Mouse (Mus musculus): Measurements from ENCODE around the gene Olfr288. TPM values are rescaled to one million over a fixed set of nuclear protein-coding genes. Genes with fewer than 3 reads are reported as not detected.

Olfr288 gene
- total RNA-seq (2021): not detected in 2 replicates
- long read RNA-seq: 0 reads

GRCm38 (mm10) chr15:98195442-98195841 is at the start of gene Olfr288:
Gene Olfr288, minus strand, starts transcription at chr15:98195542.
- no peak for DNase-seq

- no peak for DNase-seq
Measured at GRCm38 (mm10) chr15:98235442-98235841, 40.1 kb upstream of the Olfr288 start.

- no peak for DNase-seq
Measured at GRCm38 (mm10) chr15:98234350-98234749, 39.0 kb upstream of the Olfr288 start, which contains the start of gene Olfr286. Gene Olfr286, minus strand, starts transcription at chr15:98234450.

GRCm38 (mm10) chr15:98226096-98226495 is 30.8 kb upstream of the Olfr288 start:
- no peak for DNase-seq

- no peak for DNase-seq
Measured at GRCm38 (mm10) chr15:98225610-98226009, 30.3 kb upstream of the Olfr288 start.

GRCm38 (mm10) chr15:98222377-98222776 is 27.0 kb upstream of the Olfr288 start:
- DNase-seq: no peak

GRCm38 (mm10) chr15:98220877-98221276 is 25.5 kb upstream of the Olfr288 start, which contains the start of the genes Gm44579 and Olfr287:
Gene Gm44579, minus strand, starts transcription at chr15:98220977.
Gene Olfr287, minus strand, starts transcription at chr15:98221056.
- DNase-seq: no peak

GRCm38 (mm10) chr15:98214130-98214529 is 18.8 kb upstream of the Olfr288 start:
- no peak for DNase-seq

GRCm38 (mm10) chr15:98213336-98213870 is 18.1 kb upstream of the Olfr288 start:
- DNase-seq: no peak

- DNase-seq: no peak
Measured at GRCm38 (mm10) chr15:98209676-98210075, 14.3 kb upstream of the Olfr288 start.

- no peak for DNase-seq
Measured at GRCm38 (mm10) chr15:98184456-98184855, 10.9 kb downstream of the Olfr288 start.

GRCm38 (mm10) chr15:98181856-98182570 is 13.3 kb downstream of the Olfr288 start:
- no peak for DNase-seq

- DNase-seq: peak; percentile 91
Measured at GRCm38 (mm10) chr15:98181132-98181711, 14.1 kb downstream of the Olfr288 start.

- no peak for DNase-seq
Measured at GRCm38 (mm10) chr15:98180567-98181131, 14.7 kb downstream of the Olfr288 start.

GRCm38 (mm10) chr15:98177320-98177719 is 18.0 kb downstream of the Olfr288 start:
- DNase-seq: no peak

GRCm38 (mm10) chr15:98173821-98174220 is 21.5 kb downstream of the Olfr288 start:
- no peak for DNase-seq

GRCm38 (mm10) chr15:98172113-98172512 is 23.2 kb downstream of the Olfr288 start:
- DNase-seq: no peak

- DNase-seq: no peak
Measured at GRCm38 (mm10) chr15:98170917-98171316, 24.4 kb downstream of the Olfr288 start.

- no peak for DNase-seq
Measured at GRCm38 (mm10) chr15:98170365-98170764, 25.0 kb downstream of the Olfr288 start.

GRCm38 (mm10) chr15:98168622-98169004 is 26.7 kb downstream of the Olfr288 start:
- DNase-seq: no peak

- peak; percentile 70 for DNase-seq
Measured at GRCm38 (mm10) chr15:98167645-98168621, 27.4 kb downstream of the Olfr288 start.
